ENCODE assay signal across 21 mouse cellular contexts in genomic region chr14:51911301-51911700, GRCm38 (mm10). TPM values are rescaled to one million over a fixed set of nuclear protein-coding genes. Genes with fewer than 3 reads are reported as not detected.
DNase-seq lines count a peak whose midpoint lies in the region; ATAC-seq and TF ChIP-seq lines count a peak whose summit lies in the region.
"Had no signal": no experiment of that assay in that cellular context is flagged by ENCODE, and none has a peak within 500 bp of the region (broad histone marks: within the 10 kb centered on the region; RNA-seq: fewer than 3 reads in every experiment).

No protein-coding gene starts in this region.

- no peaks in the 10 kb centered on the region for H3K9me3 ChIP-seq in heart, embryonic 12.5 days (replicated peaks)
- H3K9me3 ChIP-seq in limb, embryonic 13.5 days, result no peaks in the 10 kb centered on the region
- H3K9me3 ChIP-seq in limb, embryonic 10.5 days (replicated peaks), result no peaks in the 10 kb centered on the region
- H3K9me3 ChIP-seq in hindbrain, postnatal 0 days (ENCODE audit: low read length), result no peaks in the 10 kb centered on the region
- H3K9me3 ChIP-seq: forebrain, embryonic 15.5 days had no signal

- no peak overlapping the region for H3K4me3 ChIP-seq in heart, embryonic 12.5 days
- no peak overlapping the region for H3K4me3 ChIP-seq in limb, embryonic 13.5 days
- H3K4me3 ChIP-seq in limb, embryonic 10.5 days, result no peak overlapping the region
- H3K4me3 ChIP-seq in cortical plate, adult 2 months (ENCODE audit: insufficient read depth, low read length), result peak overlapping the region; percentile 35
- peak overlapping the region; percentile 62 for H3K4me3 ChIP-seq in hindbrain, postnatal 0 days (ENCODE audit: low read length)
- H3K4me3 ChIP-seq: forebrain, embryonic 15.5 days had no signal

- no peak overlapping the region for H3K27ac ChIP-seq in heart, embryonic 12.5 days (ENCODE audit: poor library complexity, severe bottlenecking)
- no peak overlapping the region for H3K27ac ChIP-seq in limb, embryonic 13.5 days
- no peak overlapping the region for H3K27ac ChIP-seq in limb, embryonic 10.5 days
- no peak overlapping the region for H3K27ac ChIP-seq in cortical plate, adult 2 months (ENCODE audit: insufficient read depth, low read length)
- peak overlapping the region; percentile 54; the same call in 1 of the 2 replicates for H3K27ac ChIP-seq in hindbrain, postnatal 0 days
- H3K27ac ChIP-seq: forebrain, embryonic 15.5 days; macrophage had no signal

- H3K4me1 ChIP-seq in heart, embryonic 12.5 days (replicated peaks), result peaks cover 38% of the 10 kb centered on the region
- peaks cover 30% of the 10 kb centered on the region for H3K4me1 ChIP-seq in limb, embryonic 13.5 days
- H3K4me1 ChIP-seq in limb, embryonic 10.5 days, result peaks cover 23% of the 10 kb centered on the region
- H3K4me1 ChIP-seq in cortical plate, adult 2 months (ENCODE audit: control insufficient read depth, insufficient read depth, low read length), result no peaks in the 10 kb centered on the region; the same call in 1 of the 2 replicates
- 0 out of 2 replicates have a peak, but pooled peaks cover 3% of the 10 kb centered on the region for H3K4me1 ChIP-seq in hindbrain, postnatal 0 days (ENCODE audit: insufficient read depth, low read length)

- no peak for ATAC-seq in heart, embryonic 12.5 days (ENCODE audit: insufficient number of reproducible peaks, low FRiP score)
- ATAC-seq in limb, embryonic 13.5 days (ENCODE audit: low FRiP score, low read depth), result no peak
- no peak for ATAC-seq in hindbrain, postnatal 0 days
- ATAC-seq: activated CD4-positive, CD25-positive, alpha-beta regulatory T cell, adult 4 months; CD4-positive, CD25-positive, alpha-beta regulatory T cell, adult 4 months; forebrain, embryonic 15.5 days had no signal

- no peak for DNase-seq in heart, postnatal 4 days
- DNase-seq in limb, embryonic 10.5 days (ENCODE audit: low spot score), result no peak
- DNase-seq in hindbrain, postnatal 0 days (ENCODE audit: low spot score), result no peak
- no peak for DNase-seq in embryo, embryonic 10 days (ENCODE audit: low spot score)
- DNase-seq: adrenal gland, postnatal 36 days; cerebellum, postnatal 10 days; right cerebral cortex, postnatal 25 days; thymus, adult 18-20 months had no signal

- 85% methylated on average over 10 of the region's 10 CpGs for WGBS in heart, embryonic 12.5 days
- WGBS in limb, embryonic 13.5 days, result 89% methylated on average over 10 of the region's 10 CpGs
- WGBS in limb, embryonic 10.5 days, result 89% methylated on average over 10 of the region's 10 CpGs
- WGBS in hindbrain, postnatal 0 days, result 76% methylated on average over 10 of the region's 10 CpGs

- H3K9ac ChIP-seq in heart, embryonic 12.5 days, result no peak overlapping the region
- H3K9ac ChIP-seq in limb, embryonic 13.5 days, result no peak overlapping the region
- H3K9ac ChIP-seq in hindbrain, postnatal 0 days (replicated peaks; ENCODE audit: low read length), result no peak overlapping the region
- H3K9ac ChIP-seq: forebrain, embryonic 15.5 days had no signal

- H3K27me3 ChIP-seq in heart, embryonic 12.5 days (replicated peaks), result no peaks in the 10 kb centered on the region
- peaks cover 5% of the 10 kb centered on the region; the same call in 1 of the 2 replicates for H3K27me3 ChIP-seq in limb, embryonic 13.5 days
- peaks cover 47% of the 10 kb centered on the region for H3K27me3 ChIP-seq in limb, embryonic 10.5 days (ENCODE audit: low read depth, poor library complexity, severe bottlenecking)
- no peaks in the 10 kb centered on the region for H3K27me3 ChIP-seq in hindbrain, postnatal 0 days (ENCODE audit: insufficient read depth, low read length)
- H3K27me3 ChIP-seq: forebrain, embryonic 15.5 days had no signal

- TF ChIP-seq POLR2A in cortical plate, adult 2 months (IDR thresholded peaks at IDR 0.05; ENCODE audit: extremely low read depth, insufficient read depth, low read length), result no peak

- TF ChIP-seq CTCF in cortical plate, adult 2 months (IDR thresholded peaks at IDR 0.05; ENCODE audit: extremely low read depth, insufficient read depth, low read length), result no peak
- no peak for TF ChIP-seq CTCF in hindbrain, postnatal 0 days (IDR thresholded peaks at IDR 0.05; ENCODE audit: low read depth)

- H3K4me2 ChIP-seq in heart, embryonic 12.5 days, result peak overlapping the region; percentile 97
- H3K4me2 ChIP-seq in limb, embryonic 13.5 days (replicated peaks), result peak overlapping the region; percentile 97
- peak overlapping the region; percentile 98 for H3K4me2 ChIP-seq in hindbrain, postnatal 0 days (ENCODE audit: low read depth, low read length)
- H3K4me2 ChIP-seq: forebrain, embryonic 15.5 days had no signal

- H3K36me3 ChIP-seq in heart, embryonic 12.5 days, result peaks cover 48% of the 10 kb centered on the region
- H3K36me3 ChIP-seq in limb, embryonic 13.5 days, result peaks cover 20% of the 10 kb centered on the region
- H3K36me3 ChIP-seq in limb, embryonic 10.5 days, result no peaks in the 10 kb centered on the region
- H3K36me3 ChIP-seq in hindbrain, postnatal 0 days (ENCODE audit: insufficient read depth, low read length), result peaks cover 9% of the 10 kb centered on the region; the same call in 1 of the 2 replicates
- H3K36me3 ChIP-seq: forebrain, embryonic 15.5 days had no signal

RNA-seq across cellular contexts. Expression of gene Ndrg2, which starts 2.7 kb away (rescaled TPM):
- polyA plus RNA-seq in heart, embryonic 12.5 days (2016; fragmentation: Nextera tagmentation; extraction: Ambion mirVana), result 224 and 228 TPM in 2 replicates
- 100 to 1,000 TPM; 452 to 471 TPM for total RNA-seq in heart, postnatal 4 days (2021)
- polyA plus RNA-seq in limb, embryonic 13.5 days (2015; fragmentation: Nextera tagmentation; extraction: Ambion mirVana), result 53.1 and 61.8 TPM in 2 replicates
- 5.0 and 8.3 TPM in 2 replicates for polyA plus RNA-seq in limb, embryonic 10.5 days (2016; fragmentation: Nextera tagmentation; extraction: Ambion mirVana)
- polyA plus RNA-seq in cortical plate, adult 2 months (2012; rRNA removed), result 955 and 1,100 TPM in 2 replicates
- total RNA-seq in hindbrain, postnatal 0 days (2014; rRNA removed), result 514 and 732 TPM in 2 replicates
- polyA plus RNA-seq in hindbrain, postnatal 0 days (2015; fragmentation: Nextera tagmentation; extraction: Ambion mirVana), result 543 and 625 TPM in 2 replicates
- polyA plus RNA-seq: macrophage had no signal

RNA-seq across cellular contexts. Expression of gene Tppp2, which starts 6.9 kb away (rescaled TPM):
- not detected in 2 replicates for polyA plus RNA-seq in heart, embryonic 12.5 days (2016; fragmentation: Nextera tagmentation; extraction: Ambion mirVana)
- total RNA-seq in heart, postnatal 4 days (2021), result not detected
- not detected in 2 replicates for polyA plus RNA-seq in limb, embryonic 13.5 days (2015; fragmentation: Nextera tagmentation; extraction: Ambion mirVana)
- not detected in 2 replicates for polyA plus RNA-seq in limb, embryonic 10.5 days (2016; fragmentation: Nextera tagmentation; extraction: Ambion mirVana)
- not detected in 2 replicates for polyA plus RNA-seq in cortical plate, adult 2 months (2012; rRNA removed)
- total RNA-seq in hindbrain, postnatal 0 days (2014; rRNA removed), result not detected in 2 replicates
- polyA plus RNA-seq in hindbrain, postnatal 0 days (2015; fragmentation: Nextera tagmentation; extraction: Ambion mirVana), result not detected in 2 replicates
- total RNA-seq: adrenal gland, postnatal 36 days; left cerebral cortex, postnatal 14 days had no signal
- polyA plus RNA-seq: activated CD4-positive, CD25-positive, alpha-beta regulatory T cell, adult 4 months; CD4-positive, CD25-positive, alpha-beta regulatory T cell, adult 4 months; embryonic facial prominence, embryonic 14.5 days; forebrain, embryonic 15.5 days; kidney, embryonic 16.5 days; liver, embryonic 16.5 days; macrophage had no signal

RNA-seq across cellular contexts. Expression of gene Rnase13, which starts 11.3 kb away (rescaled TPM):
- polyA plus RNA-seq in heart, embryonic 12.5 days (2016; fragmentation: Nextera tagmentation; extraction: Ambion mirVana), result not detected in 2 replicates
- total RNA-seq in heart, postnatal 4 days (2021), result not detected
- polyA plus RNA-seq in limb, embryonic 13.5 days (2015; fragmentation: Nextera tagmentation; extraction: Ambion mirVana), result not detected in 2 replicates
- not detected in 2 replicates for polyA plus RNA-seq in limb, embryonic 10.5 days (2016; fragmentation: Nextera tagmentation; extraction: Ambion mirVana)
- polyA plus RNA-seq in cortical plate, adult 2 months (2012; rRNA removed), result 0.17 and 0.21 TPM in 2 replicates
- total RNA-seq in hindbrain, postnatal 0 days (2014; rRNA removed), result not detected in 2 replicates
- polyA plus RNA-seq in hindbrain, postnatal 0 days (2015; fragmentation: Nextera tagmentation; extraction: Ambion mirVana), result not detected in 2 replicates
- total RNA-seq: adrenal gland, postnatal 36 days; gastrocnemius, adult 8-10 months; left cerebral cortex, postnatal 14 days had no signal
- polyA plus RNA-seq: activated CD4-positive, CD25-positive, alpha-beta regulatory T cell, adult 4 months; CD4-positive, CD25-positive, alpha-beta regulatory T cell, adult 4 months; embryonic facial prominence, embryonic 14.5 days; forebrain, embryonic 15.5 days; intestine, embryonic 14.5 days; kidney, embryonic 16.5 days; liver, embryonic 16.5 days; macrophage had no signal

RNA-seq across cellular contexts. Expression of gene Slc39a2, which starts 18.6 kb away (rescaled TPM):
- 0.20 and 0.44 TPM in 2 replicates for polyA plus RNA-seq in heart, embryonic 12.5 days (2016; fragmentation: Nextera tagmentation; extraction: Ambion mirVana)
- total RNA-seq in heart, postnatal 4 days (2021), result under 1 TPM; 0.29 to 0.48 TPM
- 1.4 and 1.6 TPM in 2 replicates for polyA plus RNA-seq in limb, embryonic 13.5 days (2015; fragmentation: Nextera tagmentation; extraction: Ambion mirVana)
- polyA plus RNA-seq in limb, embryonic 10.5 days (2016; fragmentation: Nextera tagmentation; extraction: Ambion mirVana), result 0.31 and 0.39 TPM in 2 replicates
- polyA plus RNA-seq in cortical plate, adult 2 months (2012; rRNA removed), result 17.8 and 18.7 TPM in 2 replicates
- total RNA-seq in hindbrain, postnatal 0 days (2014; rRNA removed), result 0.89 and 2.4 TPM in 2 replicates
- 0.61 and 0.64 TPM in 2 replicates for polyA plus RNA-seq in hindbrain, postnatal 0 days (2015; fragmentation: Nextera tagmentation; extraction: Ambion mirVana)

RNA-seq across cellular contexts. Expression of gene Mettl17, which starts 26.7 kb away (rescaled TPM):
- 39.7 and 40.4 TPM in 2 replicates for polyA plus RNA-seq in heart, embryonic 12.5 days (2016; fragmentation: Nextera tagmentation; extraction: Ambion mirVana)
- total RNA-seq in heart, postnatal 4 days (2021), result 10 to 100 TPM; 17.9 to 25.7 TPM
- polyA plus RNA-seq in limb, embryonic 13.5 days (2015; fragmentation: Nextera tagmentation; extraction: Ambion mirVana), result 52.1 and 62.2 TPM in 2 replicates
- polyA plus RNA-seq in limb, embryonic 10.5 days (2016; fragmentation: Nextera tagmentation; extraction: Ambion mirVana), result 48.6 and 54.1 TPM in 2 replicates
- 41.4 and 49.3 TPM in 2 replicates for polyA plus RNA-seq in cortical plate, adult 2 months (2012; rRNA removed)
- 33.1 and 41.9 TPM in 2 replicates for total RNA-seq in hindbrain, postnatal 0 days (2014; rRNA removed)
- polyA plus RNA-seq in hindbrain, postnatal 0 days (2015; fragmentation: Nextera tagmentation; extraction: Ambion mirVana), result 61.8 and 72.5 TPM in 2 replicates

Comparison
In these comparisons a context has a peak if more than half of its experiments do, and no peak if none do; other contexts are left out.
1. H3K4me3 ChIP-seq: peak in cortical plate, adult 2 months (single experiment) and hindbrain, postnatal 0 days (single experiment); none in heart, embryonic 12.5 days (single experiment), limb, embryonic 13.5 days (single experiment) and limb, embryonic 10.5 days (single experiment).
2. Peak in every context shown above with its lines, with median percentiles within 50 percentile points of each other: H3K4me2 ChIP-seq.